Mouse (Mus musculus) monocyte, adult 5-6 weeks (primary cell): ENCODE data around the gene Slc25a33. TPM values are rescaled to one million over a fixed set of nuclear protein-coding genes. Genes with fewer than 3 reads are reported as not detected.
A peak's percentile ranks its signal among the peaks of the same experiment; 100 is the strongest.
"Not testable (repeated sequence)": the region's sequence is repeated elsewhere in the genome, so short reads cannot be mapped to it uniquely, and the experiment has no call there.

Experiments used
- ATAC-seq: fragments of 153-309, 156-312 bp; replicated peaks from 2 replicates; pipeline ENCODE4 v1.8.0; 2017; ENCODE audit warnings: mild to moderate bottlenecking; ENCODE audit not compliant: low TSS enrichment, insufficient number of reproducible peaks, severe bottlenecking, poor library complexity, low FRiP score
- total RNA-seq: library from RNA; stranded (forward); fragments of 200-1000, 200-491, 200-594 nt; gene quantifications from 3 replicates; pipeline ENCODE4 v1.2.3, GENCODE M21; 2017

The Slc25a33 gene
- total RNA-seq, 1 experiment from 2014 or later, result 13.1 TPM

DNA sequence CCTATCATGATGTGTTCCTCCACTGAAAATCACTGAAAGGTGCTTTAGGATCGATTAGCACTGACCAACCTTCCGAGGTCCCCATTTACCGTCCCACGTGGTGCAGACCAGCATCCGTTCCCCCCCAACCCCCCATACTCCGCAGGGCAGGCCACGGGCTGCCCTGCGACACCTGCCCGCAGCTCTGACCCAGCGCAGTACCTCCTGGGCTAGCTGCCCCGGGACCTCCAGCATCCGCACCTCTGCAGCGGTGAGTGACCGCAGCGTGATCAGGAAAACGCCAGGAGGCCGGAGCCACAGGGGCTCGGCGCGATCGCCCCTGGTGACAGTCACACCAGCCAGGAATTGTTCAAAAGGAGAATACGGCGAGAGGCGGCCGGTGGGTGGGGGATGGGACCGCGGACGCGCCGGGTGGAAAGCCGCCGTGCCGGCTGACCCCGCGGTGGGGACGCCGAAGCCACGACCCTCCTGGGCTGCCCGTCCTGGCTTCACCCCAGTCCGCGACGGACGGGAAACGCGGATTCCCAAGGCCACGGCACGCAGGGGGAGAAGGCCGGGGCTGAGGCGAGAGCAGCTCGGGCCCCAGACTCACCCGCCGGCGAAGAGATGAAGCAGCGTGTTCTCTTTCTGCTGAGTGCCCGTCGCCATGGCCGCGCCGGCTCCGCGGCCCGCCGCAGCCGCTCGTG, 526 bp downstream of the Slc25a33 start:
- ATAC-seq, result peak; percentile 11; the same call in 1 of the 2 replicates

DNA sequence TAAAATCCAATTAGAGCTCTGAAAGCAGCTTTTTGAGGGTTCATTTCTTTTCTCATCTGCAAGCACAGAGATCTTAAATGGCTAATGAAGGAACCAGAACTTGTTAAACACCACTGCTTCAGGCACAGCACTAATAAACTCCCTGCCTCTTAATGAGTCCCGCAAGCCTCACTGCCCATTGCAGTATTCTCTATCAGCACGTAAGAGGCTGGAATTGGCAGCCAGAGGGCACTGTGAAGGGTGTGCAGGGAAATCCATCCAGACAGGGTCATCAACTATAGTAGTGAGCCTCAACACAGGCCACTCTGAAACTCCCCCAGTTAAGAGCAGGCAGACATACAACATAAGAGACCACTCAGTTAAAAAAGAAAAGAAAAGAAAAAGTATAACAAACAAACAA, 1.7 kb downstream of the Slc25a33 start:
- ATAC-seq, result no peak

DNA sequence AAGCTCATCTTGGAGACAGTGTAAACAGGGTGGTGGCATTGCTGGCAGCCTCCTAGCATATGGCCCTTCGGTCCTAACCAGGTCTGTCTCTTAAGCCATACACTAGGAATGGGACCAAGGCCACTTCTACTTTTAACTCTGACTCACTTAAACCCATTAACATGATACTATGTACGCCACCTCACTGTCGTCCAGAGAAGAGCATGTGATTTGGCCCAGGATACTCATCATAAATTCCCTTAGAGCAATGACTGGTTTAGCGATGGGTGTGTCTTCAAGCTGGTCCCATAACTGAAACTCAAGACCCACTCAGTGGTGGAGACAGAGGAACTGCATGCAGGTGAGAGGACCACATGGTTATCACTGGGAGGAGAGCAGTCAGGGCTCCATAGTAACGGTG, 8.9 kb downstream of the Slc25a33 start:
- ATAC-seq, result no peak

DNA sequence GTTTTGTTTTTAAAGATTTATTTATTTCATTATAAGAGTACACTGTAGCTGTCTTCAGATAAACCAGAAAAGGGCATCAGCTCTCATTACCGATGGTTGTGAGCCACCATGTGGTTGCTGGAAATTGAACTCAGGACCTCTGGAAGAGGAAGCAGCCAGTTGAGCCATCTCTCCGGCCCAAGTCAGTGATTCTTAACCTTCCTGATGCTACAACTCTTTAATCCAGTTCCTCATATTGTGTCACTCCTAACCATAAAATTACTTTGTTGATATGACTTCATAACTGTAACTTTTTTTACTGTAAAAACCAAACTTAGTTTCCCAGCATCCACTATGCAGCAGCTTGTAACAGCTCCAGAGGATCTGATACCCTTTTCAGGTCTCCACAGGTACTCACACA, 10.7 kb downstream of the Slc25a33 start:
- ATAC-seq, result peak; percentile 85

DNA sequence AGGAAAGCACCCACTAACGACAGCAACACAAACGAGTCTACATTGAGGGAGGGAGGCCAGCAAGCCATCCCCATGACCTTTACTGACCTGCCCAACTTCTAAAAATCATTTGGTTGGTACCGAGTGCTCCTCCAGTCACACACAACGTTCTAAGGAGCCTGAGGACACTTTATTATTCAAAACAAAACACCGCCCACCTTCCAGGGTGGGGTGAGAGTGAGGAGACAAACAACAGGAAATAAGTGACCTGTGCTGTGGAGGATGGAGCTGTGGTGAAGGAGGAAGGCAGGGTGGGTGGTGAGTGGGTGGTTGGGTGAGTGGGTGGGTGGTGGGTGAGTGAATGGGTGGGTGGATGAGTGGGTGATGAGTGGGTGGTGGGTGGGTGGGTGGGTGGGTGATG, 14.6 kb downstream of the Slc25a33 start:
- ATAC-seq, result no peak

DNA sequence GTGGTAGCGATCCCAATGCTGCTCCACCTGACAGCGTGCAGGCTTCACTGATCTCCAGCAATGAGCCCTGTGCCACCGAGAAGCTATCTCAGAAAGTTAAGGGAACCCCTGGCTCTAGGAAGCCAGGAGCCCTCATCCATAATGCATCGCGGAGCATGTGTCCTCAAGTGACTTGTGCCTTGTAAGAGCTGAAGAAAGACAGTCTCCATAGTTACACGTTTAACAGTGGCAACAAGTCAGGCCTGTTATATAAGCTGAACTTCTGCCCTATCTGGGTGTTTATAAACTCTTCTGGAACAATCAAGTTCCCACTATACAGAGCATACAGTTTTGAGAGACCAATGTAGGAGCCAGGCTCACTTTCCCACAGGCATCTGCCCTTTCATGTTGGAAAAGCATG, 15.7 kb downstream of the Slc25a33 start:
- ATAC-seq, result no peak

DNA sequence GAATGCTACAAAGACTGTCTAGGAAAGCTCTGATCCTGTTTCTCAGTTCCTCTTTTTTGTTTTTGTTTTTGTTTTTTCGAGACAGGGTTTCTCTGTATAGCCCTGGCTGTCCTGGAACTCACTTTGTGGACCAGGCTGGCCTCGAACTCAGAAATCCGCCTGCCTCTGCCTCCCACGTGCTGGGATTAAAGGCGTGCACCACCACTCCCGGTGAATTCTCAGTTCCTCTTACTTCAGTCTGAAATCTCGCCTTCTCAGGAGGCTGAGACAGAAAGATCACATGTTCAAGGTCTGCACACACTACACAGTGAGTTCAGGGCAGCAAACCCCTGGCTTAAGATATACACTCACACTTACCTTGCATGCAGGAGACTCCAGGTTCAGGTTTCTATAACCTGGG, 17.5 kb downstream of the Slc25a33 start:
- ATAC-seq, result not testable (repeated sequence)

DNA sequence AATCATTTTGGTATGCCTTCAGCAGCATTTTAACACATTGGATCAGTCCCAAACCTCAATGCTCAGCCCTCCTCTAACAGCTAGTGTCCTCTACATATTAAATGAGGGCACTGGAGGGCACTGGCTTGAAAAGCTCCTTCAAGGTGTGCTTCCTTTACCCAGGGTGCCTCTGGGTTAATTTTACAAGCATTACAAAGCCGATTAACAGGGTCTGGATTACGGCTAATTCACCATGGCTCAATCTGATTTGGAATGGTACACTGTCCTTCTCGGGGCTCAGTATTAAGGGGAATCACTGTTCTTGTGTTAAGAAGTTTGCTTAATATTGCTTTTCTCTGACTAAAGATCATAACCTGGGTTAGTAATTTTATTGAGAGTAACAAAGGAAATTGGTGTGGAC, 21.2 kb downstream of the Slc25a33 start:
- no peak for ATAC-seq

DNA sequence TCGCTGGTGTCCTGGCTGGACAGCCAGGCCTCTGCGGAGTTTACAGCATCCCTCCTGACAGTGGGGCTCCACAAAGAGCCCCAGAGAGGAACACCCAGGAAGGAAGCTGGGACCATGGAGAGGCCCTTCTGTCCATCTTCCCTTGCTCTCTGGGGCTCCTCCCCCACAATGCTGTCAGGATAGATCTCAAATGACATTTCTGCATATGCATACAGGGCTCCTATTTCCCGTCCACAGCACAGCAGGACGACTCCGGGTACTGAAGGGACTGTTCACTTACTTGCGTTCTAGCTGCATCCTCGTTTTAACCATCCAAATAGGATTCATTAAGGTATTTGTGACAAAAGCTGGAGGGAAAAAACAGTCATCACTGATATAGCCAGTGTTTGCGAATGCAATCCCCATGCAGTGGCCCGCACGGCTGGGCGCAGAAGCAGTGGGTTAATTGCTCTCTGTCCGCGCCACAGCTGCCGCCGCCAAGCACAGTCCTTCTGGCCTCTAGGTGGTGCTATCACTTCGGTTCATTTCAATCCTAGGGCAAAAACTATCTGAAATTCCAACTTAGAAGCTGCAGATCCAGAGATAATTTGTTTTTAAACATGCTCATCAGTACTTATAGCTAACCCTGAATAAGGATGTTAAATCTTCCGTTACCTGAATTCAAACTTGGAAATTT, 21.8 kb downstream of the Slc25a33 start:
- peak; percentile 59; the same call in 1 of the 2 replicates for ATAC-seq

DNA sequence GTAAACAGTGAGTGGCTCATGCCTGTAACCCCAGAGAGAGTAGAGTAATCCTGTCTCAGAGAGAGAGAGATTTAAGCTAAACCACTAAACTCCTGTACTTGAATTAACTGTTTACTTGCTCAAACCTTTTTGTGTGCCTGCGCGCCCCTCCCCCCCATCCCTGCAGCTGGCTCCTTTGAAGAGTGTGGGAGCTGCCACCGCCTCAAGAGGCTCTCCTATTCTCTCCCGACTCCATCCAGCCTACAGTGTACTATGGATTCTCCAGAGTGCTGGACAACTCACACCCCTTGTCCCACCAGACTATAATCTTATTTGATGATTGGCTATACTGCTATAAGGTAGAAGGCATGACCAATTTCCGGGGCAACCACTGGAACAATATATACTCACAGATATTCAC, 23.4 kb downstream of the Slc25a33 start:
- no peak for ATAC-seq

DNA sequence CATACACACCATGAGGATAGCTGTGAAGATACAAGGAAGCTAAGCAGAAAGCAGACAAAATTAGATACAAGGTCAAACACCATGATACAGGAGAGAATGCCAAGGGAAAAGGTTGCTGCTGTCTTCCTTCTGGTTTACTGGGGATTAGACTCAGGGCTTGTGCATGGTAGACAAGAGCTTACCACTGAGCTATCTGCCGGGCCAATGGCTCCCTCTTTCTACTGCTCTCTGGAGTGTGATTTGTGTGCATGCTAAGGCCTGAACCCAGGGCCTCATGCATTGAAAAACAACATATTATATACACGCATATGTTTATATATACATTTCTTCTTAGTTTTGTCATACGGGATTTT, 24.4 kb downstream of the Slc25a33 start:
- ATAC-seq, result not testable (repeated sequence)

DNA sequence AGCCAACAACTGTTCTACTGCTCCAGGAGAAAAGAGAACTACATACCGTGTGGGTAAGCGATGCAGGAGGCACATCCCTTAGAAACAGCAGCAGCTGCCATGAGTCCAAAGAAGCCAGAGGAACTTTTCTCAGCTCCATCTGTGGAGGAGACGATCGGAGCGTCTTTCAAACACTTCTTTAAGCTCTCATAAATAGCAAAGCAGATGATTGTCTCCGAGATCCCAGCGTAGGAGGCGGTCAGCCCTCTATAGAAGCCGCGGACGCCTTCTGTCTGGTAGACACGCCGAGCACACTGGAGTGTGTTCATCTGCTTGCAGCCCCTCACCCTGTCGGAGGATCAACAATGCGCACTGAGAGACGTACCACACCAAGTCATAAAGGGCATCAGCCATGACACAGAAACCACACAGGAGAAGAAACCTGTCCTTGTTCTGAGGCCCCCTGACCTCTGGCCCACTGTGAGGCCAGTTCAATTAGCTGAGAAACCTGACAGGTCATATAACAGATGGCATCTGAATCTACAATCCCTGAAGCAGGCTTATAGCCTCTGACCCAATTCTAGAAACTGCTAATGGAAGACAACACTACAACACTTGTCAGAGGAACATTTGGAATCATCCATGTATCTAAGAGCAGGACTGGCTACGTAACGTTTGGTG, 24.9 kb downstream of the Slc25a33 start:
- no peak for ATAC-seq

DNA sequence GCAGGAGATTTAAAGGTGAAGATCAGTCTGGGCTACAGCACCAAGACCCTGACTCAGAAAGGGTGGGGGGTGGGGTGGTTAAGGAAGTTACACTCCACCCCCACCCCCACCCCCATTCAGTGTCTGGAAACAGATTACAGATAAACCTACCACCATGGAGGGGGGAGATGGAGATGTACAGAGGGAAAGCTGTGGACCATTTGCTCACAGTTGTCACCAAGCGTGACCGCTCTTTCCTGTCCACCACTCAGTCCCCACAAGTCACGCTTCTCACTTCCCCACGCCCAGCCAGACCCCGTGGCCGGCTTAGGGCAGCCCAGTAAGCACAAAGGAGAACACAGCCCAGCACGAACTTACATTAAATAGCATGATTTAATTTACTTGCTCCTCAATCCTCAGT, 30.0 kb downstream of the Slc25a33 start:
- no peak for ATAC-seq

DNA sequence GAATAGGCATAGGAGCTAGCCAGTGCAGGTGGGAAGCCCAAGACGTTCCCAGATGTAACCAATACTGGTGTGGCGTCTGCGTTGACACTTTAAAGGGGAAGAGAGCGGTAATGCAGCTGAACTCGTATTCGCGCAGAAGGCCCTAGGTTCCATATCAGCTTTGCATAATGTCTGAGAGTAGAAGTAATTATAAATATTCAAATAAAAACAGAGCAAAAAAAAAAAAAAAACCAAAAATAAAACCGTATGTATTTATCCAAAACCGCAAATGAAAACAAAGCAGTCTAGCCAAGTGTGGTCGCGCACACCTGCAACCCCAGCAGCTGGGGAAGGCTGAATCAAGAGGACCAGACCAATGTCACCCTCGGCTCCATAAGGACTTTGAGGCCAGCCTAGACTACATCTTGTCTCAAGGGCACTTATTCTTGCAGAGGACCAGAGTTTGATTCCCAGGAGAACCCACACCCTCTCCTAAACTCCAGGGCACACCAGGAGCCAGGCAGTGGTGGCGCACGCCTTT, 32.0 kb downstream of the Slc25a33 start:
- ATAC-seq, result no peak

DNA sequence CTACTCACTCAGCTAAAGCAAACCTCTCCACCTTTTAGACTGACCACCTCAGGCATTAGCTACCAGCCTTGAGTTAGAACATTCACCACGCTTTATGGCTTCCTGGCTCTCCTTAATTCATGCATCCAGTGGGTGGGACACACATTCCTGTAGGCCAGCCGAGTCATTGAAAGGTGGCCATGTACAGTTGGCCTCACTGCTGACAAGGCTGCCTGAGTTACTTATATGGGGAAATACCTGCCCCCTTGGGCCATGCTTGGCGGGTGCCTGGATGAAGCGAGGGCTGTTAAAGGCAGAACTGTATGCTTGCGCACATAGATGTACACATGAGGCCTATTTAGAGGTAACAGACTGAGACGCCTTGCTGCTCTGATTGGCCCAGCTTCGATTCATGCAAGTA, 33.8 kb downstream of the Slc25a33 start:
- ATAC-seq, result no peak

DNA sequence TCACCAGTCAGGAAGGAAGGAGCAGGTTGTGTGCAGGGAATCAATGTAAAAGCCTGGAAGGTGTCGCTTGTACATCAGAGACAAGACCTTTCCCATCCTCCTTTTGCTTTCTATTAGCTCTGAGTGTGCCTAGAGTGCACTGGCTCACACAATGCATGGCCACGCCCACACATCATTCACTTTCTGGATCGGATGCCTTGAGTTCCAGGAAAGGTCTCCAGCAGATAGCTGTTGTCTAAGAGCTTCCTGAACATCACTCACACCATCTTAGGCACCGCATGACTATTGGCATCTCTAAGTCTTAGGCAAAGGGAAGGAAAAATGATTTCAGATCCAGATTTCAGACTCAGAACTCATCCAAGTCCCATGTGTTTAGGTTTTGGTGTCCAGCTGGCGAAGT, 34.6 kb downstream of the Slc25a33 start:
- ATAC-seq, result no peak

DNA sequence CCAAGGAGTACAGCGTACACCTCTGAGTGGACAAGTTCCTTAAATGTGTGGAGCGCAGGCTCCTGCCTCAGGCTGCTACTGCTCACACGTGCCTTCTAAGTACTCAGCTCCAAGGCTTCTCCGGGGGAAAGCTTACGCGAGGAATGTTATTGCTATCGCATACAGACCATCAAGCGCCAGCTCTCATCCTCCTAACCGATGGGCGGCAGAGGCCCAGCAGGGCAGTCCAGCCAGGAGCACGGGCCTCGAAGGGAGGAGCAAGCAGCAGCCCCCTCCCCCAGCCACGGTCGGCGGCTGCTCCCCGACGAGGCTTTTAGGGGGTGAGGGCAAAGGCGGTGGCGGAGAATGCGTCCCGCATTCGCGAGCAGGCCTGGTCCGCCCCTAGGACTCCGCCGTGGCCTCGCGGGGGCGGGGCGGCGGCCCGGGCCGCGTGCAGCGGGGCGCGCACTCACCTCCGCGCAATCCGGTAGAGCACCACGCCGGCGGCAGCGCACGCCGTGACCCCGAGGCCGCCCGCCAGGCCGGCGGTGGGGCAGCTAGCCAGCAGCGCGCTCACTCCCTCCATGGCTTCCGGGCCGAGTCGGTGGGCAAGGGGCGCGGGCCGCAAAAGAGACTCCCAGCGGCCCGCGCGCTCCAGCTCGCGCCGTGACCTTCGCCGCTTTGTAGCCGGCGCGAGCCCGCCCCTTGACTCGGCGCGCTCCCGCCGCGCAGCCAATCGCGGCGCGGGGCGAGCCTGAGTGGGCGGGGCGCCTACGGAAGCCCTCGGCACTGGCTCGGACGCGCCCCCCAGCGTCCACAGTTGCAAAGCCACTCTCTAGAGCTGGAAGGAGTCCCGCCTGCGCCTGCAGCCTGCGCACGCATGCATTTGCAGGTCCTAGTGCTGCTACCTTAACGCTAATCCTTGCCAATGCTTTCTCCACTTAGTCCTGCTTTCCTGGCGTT, 36.4 kb downstream of the Slc25a33 start, which contains the start of gene Tmem201:
Gene Tmem201 (minus strand): TSS at position 662 of the 942 bp plus-strand sequence.
- peak; percentile 88 for ATAC-seq

DNA sequence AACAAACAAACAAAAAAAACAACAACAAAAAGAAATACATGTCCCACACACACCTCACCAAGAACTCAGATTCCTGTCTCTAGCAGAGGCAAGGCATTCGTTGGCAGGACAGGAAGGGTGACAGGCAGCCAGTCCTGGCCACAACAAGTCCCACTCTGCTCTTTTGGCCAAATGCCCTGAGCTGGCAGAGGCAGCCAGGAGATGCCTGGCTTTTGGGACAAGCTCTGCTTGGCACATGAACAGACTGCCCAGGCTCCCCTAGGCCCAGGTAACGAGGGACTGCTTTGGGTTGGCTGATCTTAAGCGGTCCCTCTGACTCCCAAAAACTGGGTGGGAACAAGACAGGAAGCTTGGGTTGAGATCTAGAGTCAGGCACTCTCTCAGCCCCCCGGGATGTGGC, 37.5 kb downstream of the Slc25a33 start:
- ATAC-seq, result no peak
